Mouse (Mus musculus): ENCODE measurements at regions not wholly inside any gene's neighbourhood (a gene's known extent, or its start where the extent isn't known, plus 50 kb on each side); places are given as distances from the start of the nearest gene placed in this dataset.

DNA sequence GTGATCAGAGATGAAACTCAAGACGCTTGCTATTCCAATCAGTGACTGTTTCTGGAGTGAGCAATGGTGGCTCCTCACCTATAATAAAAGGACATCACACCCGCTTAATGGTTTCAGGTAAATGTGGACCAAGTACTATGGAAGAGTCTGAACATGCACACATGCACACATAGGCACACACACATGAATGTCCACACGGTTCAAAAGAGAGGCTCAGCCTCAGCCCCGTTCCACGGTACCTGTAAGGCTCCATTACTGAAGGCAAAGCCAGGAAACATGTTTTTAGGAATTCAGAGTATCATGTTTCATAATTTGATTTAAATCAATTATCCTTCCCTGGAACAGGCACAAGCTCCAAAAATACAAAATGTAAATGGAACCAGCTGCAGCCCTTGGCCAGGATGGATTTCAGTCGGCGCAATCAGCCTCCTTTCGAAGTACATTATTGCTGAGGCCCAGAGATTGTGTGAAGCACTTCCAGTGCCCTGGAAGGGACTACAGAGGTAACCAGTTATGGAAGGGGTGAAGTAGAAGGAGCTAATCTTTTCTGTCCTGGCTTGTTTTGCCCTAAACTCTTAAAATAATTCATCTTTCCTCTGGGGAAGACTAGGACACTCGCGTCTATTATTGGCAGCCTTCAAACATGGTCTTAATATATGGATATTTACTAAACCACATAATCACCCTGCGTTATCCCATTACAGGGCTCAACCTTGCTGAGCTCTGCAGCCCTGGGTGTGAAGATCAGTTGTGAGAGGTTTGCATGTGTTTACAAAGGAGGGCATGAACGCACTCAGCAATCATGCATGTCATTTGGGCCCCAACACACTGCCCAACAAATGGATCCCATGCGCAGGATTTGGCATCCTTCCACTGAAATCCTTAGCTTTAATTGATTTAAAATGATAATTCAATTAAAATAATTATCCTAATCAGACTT, 415.2 kb upstream of the Meis1 start:
- H3K4me1 ChIP-seq (ENCODE audit: control insufficient read depth, insufficient read depth, low read length), result no peaks in the 10 kb centered on the region

GRCm38 (mm10) chr11:19438385-19438784, 419.6 kb upstream of the Meis1 start:
- TF ChIP-seq POLR2A (IDR thresholded peaks at IDR 0.05; ENCODE audit: borderline replicate concordance, low read depth, low read length), result no peak
- no peak overlapping the region for H3K27ac ChIP-seq (ENCODE audit: insufficient read depth, low read depth, low read length)
- no peaks in the 10 kb centered on the region for H3K4me1 ChIP-seq (ENCODE audit: control insufficient read depth, insufficient read depth, low read length)
- no peak overlapping the region for H3K4me3 ChIP-seq (ENCODE audit: insufficient read depth, low read length)

More for the DNA sequence above, 415.2 kb upstream of the Meis1 start:
- Histone ChIP-seq H3K4me3 (ENCODE audit: insufficient read depth, low read length) (no peak overlapping the region), H3K27ac (ENCODE audit: insufficient read depth, low read depth, low read length) (no peak overlapping the region)
- TF ChIP-seq CTCF (IDR thresholded peaks at IDR 0.05; ENCODE audit: low read depth, low read length), result no peak
- no peak for TF ChIP-seq POLR2A (IDR thresholded peaks at IDR 0.05; ENCODE audit: borderline replicate concordance, low read depth, low read length)

DNA sequence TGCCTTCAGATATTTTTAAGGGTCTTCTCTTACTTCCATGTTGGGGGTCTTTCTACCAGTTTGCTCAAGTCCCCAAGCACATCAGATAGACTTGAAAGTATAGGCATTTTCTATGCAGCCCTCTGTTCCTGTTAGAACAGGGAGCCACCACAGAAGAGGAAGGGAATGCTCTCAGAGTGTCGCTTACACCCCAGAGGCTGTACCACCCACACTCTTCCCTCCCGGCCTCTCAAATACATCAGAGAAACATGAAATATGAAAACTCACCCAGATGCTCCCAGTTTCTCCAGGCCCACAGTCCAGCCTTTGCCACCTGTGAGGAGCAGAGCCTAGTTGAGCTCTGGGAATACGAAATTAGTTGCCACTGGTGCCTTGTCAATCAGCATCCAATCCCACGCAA, 423.2 kb upstream of the Meis1 start:
- no peaks in the 10 kb centered on the region for H3K4me1 ChIP-seq (ENCODE audit: control insufficient read depth, insufficient read depth, low read length)
- TF ChIP-seq CTCF (IDR thresholded peaks at IDR 0.05; ENCODE audit: low read depth, low read length), result no peak
- no peak for TF ChIP-seq POLR2A (IDR thresholded peaks at IDR 0.05; ENCODE audit: borderline replicate concordance, low read depth, low read length)
- no peak overlapping the region for H3K4me3 ChIP-seq (ENCODE audit: insufficient read depth, low read length)
- no peak overlapping the region for H3K27ac ChIP-seq (ENCODE audit: insufficient read depth, low read depth, low read length)

GRCm38 (mm10) chr11:19455391-19456290, 436.9 kb upstream of the Meis1 start:
- TF ChIP-seq POLR2A (IDR thresholded peaks at IDR 0.05; ENCODE audit: borderline replicate concordance, low read depth, low read length) (no peak), CTCF (IDR thresholded peaks at IDR 0.05; ENCODE audit: low read depth, low read length) (no peak)

DNA sequence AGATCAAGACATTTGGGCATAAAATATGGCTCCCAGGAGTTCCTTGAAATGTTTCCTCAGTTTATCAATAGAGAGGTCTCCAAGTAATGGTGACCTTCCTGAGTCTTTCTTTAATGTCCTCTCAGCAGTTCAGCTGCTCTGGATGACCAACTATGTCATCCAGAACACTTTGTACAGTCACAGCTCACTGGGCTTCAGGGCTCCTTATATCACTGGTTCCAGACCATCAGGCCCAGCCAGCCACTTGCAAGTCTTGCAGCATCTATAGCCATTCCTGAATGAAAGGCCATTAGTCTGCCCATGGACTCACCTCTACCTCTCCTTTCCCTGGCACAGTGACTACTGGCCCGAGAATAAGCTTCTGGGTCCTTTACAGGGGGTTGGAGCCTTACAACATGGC, 437.8 kb upstream of the Meis1 start:
- TF ChIP-seq POLR2A (IDR thresholded peaks at IDR 0.05; ENCODE audit: borderline replicate concordance, low read depth, low read length) (no peak), CTCF (IDR thresholded peaks at IDR 0.05; ENCODE audit: low read depth, low read length) (no peak)
- H3K4me1 ChIP-seq (ENCODE audit: control insufficient read depth, insufficient read depth, low read length), result no peaks in the 10 kb centered on the region
- H3K27ac ChIP-seq (ENCODE audit: insufficient read depth, low read depth, low read length), result no peak overlapping the region
- H3K4me3 ChIP-seq (ENCODE audit: insufficient read depth, low read length), result no peak overlapping the region

More at GRCm38 (mm10) chr11:19455391-19456290, 436.9 kb upstream of the Meis1 start:
- Histone ChIP-seq H3K4me3 (ENCODE audit: insufficient read depth, low read length) (no peak overlapping the region), H3K4me1 (ENCODE audit: control insufficient read depth, insufficient read depth, low read length) (no peaks in the 10 kb centered on the region), H3K27ac (ENCODE audit: insufficient read depth, low read depth, low read length) (no peak overlapping the region)

- Histone ChIP-seq H3K27ac (ENCODE audit: insufficient read depth, low read depth, low read length) (no peak overlapping the region), H3K4me3 (ENCODE audit: insufficient read depth, low read length) (no peak overlapping the region), H3K4me1 (ENCODE audit: control insufficient read depth, insufficient read depth, low read length) (no peaks in the 10 kb centered on the region)
- TF ChIP-seq CTCF (IDR thresholded peaks at IDR 0.05; ENCODE audit: low read depth, low read length), result no peak
- no peak for TF ChIP-seq POLR2A (IDR thresholded peaks at IDR 0.05; ENCODE audit: borderline replicate concordance, low read depth, low read length)
Measured at GRCm38 (mm10) chr11:19463730-19464358, 445.1 kb upstream of the Meis1 start.

DNA sequence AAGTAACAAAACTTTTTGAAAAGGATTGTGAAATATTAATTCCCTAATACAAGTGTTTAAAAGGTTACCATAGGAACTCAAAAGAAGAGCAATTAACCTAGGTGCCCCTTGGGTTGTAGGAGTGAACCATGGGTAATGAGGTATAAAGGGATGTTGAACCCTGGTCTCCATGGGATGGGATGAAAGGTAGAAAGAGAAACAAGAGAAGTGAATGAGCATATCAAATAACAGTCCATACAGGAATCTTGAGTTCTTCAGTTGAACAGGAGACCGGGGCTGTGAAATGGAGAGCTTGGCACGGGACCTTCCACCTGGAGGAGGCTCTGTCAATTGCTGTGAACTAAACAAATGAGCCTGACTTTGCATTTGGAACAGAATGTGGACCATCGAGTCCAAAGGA, 449.6 kb upstream of the Meis1 start:
- H3K4me3 ChIP-seq (ENCODE audit: insufficient read depth, low read length), result no peak overlapping the region
- H3K27ac ChIP-seq (ENCODE audit: insufficient read depth, low read depth, low read length), result no peak overlapping the region
- TF ChIP-seq POLR2A (IDR thresholded peaks at IDR 0.05; ENCODE audit: borderline replicate concordance, low read depth, low read length) (no peak), CTCF (IDR thresholded peaks at IDR 0.05; ENCODE audit: low read depth, low read length) (no peak)
- no peaks in the 10 kb centered on the region for H3K4me1 ChIP-seq (ENCODE audit: control insufficient read depth, insufficient read depth, low read length)

DNA sequence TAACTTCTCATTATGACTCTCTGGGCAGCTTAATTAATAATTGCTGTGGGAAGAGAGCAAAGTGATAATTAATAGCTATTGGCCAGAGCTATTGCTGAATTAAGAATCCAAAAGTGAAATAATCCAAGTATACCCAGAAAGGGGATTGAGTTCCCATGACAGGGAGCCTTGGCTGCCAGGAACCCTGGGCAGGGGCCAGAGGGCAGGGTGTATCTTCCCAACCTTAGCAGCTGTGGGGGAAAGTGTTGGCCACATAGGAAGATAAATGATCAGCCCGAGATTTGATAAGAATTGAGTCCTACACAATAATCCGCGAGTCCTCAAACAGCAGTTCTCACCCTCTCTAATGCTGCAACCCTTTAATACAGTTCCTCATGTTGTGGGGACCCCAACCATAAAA, 450.0 kb upstream of the Meis1 start:
- no peak overlapping the region for H3K27ac ChIP-seq (ENCODE audit: insufficient read depth, low read depth, low read length)
- no peak overlapping the region for H3K4me3 ChIP-seq (ENCODE audit: insufficient read depth, low read length)
- no peaks in the 10 kb centered on the region for H3K4me1 ChIP-seq (ENCODE audit: control insufficient read depth, insufficient read depth, low read length)
- TF ChIP-seq CTCF (IDR thresholded peaks at IDR 0.05; ENCODE audit: low read depth, low read length) (no peak), POLR2A (IDR thresholded peaks at IDR 0.05; ENCODE audit: borderline replicate concordance, low read depth, low read length) (no peak)

DNA sequence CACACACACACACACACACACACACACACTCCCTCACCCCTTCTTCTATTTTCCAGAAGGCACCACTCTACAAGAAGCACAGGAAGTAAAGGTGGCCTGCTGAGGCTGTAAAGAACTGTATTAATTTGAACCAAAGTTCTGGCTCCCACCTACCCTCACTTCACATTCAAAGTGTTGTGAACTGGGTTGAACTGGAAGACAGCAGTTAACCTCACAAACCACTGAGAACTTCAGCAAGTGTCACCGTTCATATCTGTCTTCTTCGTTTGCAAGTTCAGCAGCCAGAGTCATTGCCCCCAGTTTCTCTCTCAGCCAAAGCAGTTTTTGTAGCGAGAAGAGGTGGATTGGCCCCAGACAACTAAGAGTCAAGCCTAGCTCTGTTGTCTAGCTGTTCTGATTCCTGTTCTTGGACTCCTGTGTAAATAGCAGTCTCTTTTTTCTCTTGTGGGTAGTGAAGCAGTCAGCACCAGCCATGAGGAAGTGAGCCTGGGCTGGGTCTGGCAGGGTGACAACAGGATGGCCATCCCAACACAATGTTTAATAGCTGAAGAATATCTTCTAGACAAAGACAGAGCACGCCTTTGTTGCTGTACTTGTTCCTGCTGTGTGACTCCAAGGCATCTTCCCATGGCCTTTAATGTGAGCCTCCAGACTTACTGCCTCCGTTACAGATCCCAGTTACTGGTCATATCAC, 452.0 kb upstream of the Meis1 start:
- Histone ChIP-seq H3K4me1 (ENCODE audit: control insufficient read depth, insufficient read depth, low read length) (no peaks in the 10 kb centered on the region), H3K4me3 (ENCODE audit: insufficient read depth, low read length) (no peak overlapping the region), H3K27ac (ENCODE audit: insufficient read depth, low read depth, low read length) (no peak overlapping the region)
- no peak for TF ChIP-seq POLR2A (IDR thresholded peaks at IDR 0.05; ENCODE audit: borderline replicate concordance, low read depth, low read length)
- TF ChIP-seq CTCF (IDR thresholded peaks at IDR 0.05; ENCODE audit: low read depth, low read length), result no peak

Measured in bone marrow macrophage, adult 2 months (primary cell).